Mouse (Mus musculus): ENCODE results near the gene Golt1a.

The Golt1a gene

DNA sequence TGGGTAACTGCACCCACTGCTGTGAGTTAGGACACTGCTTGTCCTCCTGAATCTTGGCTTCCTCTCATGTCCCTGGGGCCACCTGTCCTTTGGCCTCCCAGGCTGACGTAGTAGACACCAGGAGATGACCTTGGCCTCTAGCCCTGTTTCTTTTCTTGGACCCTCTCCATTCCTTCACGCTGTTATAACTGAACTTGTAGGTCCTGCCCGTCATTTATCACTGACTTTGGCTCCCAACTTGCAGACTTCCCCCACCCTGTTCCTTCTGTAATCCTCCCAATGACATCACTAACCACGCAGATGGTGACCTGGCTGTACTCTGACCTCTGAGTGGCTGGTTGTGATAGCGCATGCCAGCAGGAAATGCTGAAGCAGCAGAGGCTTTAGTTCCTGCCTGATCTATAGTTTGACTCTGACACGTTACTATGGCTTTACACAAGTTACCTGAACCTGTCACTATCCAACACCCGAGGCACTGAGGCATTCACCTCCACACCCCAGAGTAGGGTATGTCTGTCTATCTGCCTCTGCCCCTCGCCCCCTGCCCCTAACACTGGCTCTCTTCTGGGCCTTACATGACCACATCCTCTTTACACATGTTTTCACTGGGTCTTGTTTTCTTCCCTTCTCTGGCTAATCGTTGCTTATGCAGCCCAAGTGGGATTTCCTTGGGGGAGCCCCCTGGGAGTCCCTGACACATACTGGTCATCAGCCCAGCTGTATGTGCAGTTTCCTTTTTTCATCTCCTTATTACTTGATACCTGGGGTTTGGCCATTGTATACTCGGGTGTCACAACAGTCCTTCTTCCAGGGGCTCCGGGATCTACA is 38.3 kb downstream of the Golt1a start:
- peak; percentile 38 for DNase-seq (ENCODE audit: low read depth)

DNA sequence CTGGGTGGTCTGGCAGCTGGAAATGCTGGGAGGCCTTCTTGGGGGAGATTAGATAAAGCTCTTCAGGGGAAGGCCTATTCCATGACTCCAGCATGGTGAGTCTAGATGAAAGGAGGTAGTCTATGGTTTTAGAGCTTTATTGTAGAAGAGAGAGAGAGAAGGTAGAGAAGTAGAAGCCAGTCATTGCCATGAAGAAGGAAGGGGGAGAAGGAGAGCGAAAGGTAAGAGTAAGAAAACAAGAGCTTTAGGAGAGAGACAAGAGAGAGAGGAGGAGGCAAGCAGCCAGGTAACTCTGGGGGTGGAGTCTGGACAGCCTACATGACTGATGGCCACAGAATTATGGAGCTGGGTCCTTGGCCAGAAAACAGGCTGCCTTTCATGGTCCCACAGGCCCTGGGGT is 40.6 kb downstream of the Golt1a start, which contains the start of gene Ren1:
Gene Ren1, plus strand, starts transcription at position 301 of the 400 bp plus-strand sequence.
- DNase-seq (ENCODE audit: low read depth): no peak

DNA sequence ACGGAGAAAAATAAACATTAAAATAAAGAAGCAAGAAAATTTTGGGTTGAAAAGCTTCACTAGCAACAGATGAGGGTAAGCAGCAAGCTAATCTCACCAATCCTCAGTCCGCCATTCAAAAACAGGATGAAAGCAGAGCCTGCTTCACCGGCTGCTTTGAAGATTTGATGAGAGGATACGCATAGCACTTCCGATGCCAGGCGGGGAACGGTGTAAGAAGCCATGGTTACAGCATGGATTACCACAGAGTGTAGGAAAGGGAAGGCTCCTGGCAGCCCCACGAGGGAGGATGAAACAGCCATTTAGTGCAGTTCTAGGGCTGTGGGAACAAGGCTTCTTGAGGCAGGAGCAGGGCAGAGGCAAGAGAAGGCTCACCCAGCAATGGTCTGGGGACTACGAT is 42.2 kb downstream of the Golt1a start:
- DNase-seq (ENCODE audit: low read depth): no peak

DNA sequence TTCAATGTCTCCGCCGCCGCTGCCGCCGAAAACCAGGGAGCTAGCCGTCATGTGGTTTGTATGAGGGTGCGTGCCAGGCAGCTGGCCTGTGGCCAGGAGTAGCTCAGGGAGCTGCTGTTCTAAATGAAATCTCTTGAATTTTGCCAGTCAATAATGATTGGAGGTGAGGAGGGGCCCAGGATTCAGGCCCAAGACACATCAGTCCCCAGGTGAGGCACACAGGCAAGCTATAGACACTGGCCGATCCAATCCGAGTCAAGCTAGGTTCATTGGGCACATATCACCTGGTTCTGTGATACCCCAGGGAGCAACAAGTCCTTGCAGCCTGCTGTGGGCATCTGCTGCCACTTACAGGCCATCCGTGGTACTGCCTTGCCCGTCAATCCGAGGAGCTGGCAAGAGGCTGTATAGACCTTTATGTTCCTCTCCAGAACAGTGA is 43.8 kb downstream of the Golt1a start:
- DNase-seq (ENCODE audit: low read depth): peak; percentile 68

DNA sequence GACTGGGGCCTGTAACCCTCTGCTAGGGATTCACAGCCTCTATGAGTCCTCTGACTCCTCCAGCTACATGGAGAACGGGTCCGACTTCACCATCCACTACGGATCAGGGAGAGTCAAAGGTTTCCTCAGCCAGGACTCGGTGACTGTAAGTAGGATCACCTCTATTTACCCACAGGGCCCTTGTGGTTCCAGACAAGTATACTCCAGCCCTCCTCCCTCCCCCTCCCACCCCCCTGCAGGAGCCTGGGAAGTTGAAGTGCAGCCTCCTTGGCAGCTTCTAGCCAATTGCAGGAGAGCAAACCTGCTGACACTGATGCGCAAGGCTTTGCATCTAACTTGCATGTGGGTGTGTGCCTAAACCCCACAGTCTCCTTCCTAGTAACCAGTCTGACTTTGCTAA is 45.9 kb downstream of the Golt1a start:
- DNase-seq (ENCODE audit: low read depth): no peak

DNA sequence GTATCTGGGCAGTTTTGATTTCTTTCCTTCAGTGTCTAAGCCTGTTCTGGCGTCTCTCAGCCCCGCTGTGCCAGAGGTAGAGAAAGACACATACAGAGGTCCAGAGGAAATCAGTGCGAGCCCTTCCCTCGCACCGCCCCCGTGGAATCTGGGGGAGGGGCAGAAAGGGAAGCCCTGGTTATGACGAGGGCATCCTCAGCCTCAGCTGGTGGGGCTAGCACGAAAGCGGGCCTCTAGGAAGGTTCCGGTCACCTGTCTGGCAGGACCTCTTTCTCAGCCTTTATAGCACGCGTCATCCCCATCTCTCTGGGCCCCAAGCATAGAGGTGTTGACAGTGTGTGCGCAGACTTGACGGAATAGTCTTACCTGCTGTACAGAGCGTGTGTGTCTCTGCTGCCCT is 46.3 kb downstream of the Golt1a start:
- DNase-seq (ENCODE audit: low read depth): no peak

DNA sequence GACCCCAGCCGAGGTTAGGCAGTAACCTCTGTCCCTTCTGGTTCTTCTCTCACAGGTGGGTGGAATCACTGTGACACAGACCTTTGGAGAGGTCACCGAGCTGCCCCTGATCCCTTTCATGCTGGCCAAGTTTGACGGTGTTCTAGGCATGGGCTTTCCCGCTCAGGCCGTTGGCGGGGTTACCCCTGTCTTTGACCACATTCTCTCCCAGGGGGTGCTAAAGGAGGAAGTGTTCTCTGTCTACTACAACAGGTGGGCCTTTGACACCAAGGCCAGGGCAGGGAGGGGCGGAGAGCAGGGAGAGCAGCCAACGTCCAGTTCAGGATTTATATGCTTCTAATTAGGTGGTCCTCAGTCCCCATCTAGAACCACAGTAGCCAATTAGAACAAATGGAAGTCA is 46.7 kb downstream of the Golt1a start:
- no peak for DNase-seq (ENCODE audit: low read depth)

DNA sequence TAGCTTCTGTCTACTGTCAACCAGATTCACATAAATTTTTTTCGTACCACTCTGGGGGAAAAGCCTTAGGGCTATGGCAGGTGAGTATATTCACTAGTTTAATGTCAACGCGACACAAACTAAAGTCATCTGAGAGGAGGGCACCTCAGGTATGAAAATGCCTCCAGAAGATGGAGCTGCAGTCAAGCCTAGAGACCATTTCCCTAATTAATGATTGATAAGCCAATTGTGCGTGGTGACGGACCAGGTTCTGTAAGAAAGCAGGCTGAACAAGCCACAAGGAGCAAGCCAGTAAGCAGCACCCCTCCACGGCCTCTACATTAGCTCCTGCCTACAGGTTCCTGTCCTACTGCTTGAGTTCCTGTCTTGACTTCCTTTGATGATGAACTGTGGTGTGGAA is 51.4 kb downstream of the Golt1a start:
- DNase-seq (ENCODE audit: low read depth): no peak

DNA sequence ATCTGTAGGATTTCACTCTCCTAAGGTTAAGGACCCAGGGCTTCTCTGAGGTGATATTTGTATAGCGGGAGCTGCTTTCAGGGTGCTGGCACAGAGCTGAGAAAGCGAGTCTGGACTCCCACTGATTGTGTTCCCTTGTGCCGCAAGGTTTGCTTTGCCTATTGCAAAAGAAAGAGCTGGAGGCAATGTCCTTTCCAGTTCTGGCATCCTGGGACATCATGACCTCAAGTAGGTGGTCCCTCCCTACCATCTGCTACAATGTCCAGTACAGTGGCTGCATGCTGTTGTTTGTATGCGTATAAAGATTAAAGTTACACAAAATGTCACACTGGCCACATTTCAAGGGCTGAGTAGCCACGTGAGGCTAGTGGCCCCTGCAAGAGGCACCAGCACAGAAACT is 52.5 kb downstream of the Golt1a start:
- no peak for DNase-seq (ENCODE audit: low read depth)

DNA sequence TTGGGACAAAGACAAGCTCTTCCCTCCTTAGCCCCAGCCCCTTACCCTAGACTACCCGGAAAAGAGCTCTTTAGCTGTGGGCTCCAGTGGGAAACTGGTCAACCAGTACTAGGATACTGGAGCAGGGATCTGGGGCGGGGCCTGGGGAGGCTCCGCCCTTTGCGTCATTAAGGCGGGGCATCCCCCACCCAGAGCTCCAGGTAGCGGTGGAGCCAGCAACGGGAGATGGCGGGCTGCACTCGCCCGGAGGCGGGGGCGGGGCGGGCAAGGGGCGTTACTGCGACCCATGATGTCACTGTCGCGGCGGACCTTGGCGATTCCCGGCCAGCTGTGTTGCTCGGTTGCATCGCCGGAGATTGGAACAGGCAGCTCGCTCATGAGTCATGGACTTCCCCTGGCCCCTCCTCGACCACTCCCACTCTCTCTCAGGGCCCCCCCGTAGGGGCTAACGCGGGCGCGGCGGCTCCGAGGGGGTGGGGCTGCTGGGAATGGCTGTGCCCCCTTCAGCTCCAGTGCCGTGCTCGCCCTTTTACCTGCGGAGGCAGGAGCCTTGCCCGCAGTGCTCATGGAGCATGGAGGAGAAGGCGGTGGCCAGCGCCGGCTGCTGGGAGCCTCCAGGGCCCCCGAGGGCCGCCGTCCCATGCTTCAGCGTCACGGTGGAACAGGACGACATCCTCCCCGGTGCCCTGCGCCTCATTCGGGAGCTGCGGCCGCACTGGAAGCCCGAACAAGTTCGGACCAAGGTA is 53.8 kb downstream of the Golt1a start, which contains the start of gene Etnk2:
Gene Etnk2, plus strand, starts transcription at position 297 of the 746 bp plus-strand sequence.
- no peak for DNase-seq (ENCODE audit: low read depth)

DNA sequence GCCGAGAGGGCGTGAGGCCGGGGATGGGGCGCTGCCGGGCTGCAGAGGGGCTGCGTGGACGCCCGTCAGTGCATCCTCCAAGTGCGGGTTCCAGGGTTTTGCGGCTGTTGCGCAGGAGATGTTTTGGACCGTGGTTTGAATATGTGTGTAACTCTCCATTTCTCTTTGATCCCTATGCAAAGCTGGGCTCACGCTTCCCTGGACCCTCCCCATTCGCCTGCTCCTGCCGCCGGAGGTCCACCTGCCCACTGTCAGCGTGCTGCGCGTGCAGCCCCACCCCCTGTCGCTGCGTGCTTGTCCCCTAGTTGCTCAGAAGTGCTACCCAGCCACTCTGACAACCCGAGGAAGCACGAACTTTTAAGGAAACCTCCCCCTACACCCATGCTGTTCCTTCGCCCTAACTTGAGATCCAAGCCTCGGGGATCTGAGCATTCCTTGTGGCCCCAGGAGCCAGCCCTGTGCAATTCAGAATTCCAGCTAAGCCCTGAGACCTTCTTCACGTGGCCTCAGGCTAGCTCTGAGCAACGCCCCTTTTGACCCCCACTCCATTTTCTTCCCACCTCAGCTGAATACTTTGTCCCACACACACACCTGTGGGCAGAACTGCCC is 54.5 kb downstream of the Golt1a start:
- no peak for DNase-seq (ENCODE audit: low read depth)

DNA sequence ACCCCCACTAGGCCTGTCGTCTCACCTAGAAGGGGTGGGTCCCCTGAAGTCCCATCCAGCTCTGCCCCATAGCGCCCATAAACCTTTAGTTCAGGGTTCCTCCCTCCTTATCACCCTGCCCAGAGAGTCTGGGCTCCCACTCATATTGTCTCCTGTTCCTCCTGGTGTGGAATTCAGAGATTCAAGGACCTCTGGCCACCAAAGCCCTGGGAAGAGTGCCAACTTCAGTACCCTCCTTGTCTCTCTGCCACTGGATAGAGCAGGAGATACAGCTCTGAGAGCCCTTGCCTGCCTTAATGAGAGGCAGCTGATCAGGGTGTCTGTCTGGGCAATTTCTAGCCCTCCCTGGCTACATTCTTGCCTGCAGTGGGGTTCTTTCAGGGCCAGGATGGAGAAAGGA is 55.3 kb downstream of the Golt1a start:
- DNase-seq (ENCODE audit: low read depth): no peak

DNA sequence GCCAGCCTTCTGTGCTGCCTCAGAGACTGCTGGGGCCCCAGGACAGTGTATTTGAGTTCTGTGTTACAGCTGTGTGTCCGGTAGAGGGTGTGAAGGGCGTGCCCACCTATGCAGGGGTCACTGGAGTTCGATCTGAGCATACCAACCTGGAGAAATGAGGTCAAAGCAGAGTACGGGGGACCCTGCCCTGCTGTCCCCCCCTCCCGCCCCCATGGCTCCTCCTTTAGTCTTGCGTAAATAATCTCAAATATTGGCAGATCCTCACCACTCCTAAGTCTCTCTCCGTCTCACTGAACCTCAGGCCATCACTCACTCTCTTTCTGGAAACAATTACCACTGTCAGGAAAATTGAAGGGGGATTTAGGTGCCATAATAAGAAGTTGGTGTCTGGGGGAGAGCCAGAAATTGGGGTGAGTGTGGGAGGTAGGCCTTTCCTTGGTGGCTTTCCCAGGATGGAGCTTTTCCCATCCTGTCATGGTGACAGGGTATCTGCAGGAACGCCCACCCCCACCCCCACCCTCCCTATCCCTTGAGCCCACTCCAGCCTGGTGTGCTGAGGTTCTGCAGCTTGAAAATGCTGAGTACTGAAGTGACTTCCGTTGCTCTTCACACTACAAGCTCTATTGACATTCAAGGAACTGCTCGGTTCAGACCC is 57.5 kb downstream of the Golt1a start:
- no peak for DNase-seq (ENCODE audit: low read depth)

DNA sequence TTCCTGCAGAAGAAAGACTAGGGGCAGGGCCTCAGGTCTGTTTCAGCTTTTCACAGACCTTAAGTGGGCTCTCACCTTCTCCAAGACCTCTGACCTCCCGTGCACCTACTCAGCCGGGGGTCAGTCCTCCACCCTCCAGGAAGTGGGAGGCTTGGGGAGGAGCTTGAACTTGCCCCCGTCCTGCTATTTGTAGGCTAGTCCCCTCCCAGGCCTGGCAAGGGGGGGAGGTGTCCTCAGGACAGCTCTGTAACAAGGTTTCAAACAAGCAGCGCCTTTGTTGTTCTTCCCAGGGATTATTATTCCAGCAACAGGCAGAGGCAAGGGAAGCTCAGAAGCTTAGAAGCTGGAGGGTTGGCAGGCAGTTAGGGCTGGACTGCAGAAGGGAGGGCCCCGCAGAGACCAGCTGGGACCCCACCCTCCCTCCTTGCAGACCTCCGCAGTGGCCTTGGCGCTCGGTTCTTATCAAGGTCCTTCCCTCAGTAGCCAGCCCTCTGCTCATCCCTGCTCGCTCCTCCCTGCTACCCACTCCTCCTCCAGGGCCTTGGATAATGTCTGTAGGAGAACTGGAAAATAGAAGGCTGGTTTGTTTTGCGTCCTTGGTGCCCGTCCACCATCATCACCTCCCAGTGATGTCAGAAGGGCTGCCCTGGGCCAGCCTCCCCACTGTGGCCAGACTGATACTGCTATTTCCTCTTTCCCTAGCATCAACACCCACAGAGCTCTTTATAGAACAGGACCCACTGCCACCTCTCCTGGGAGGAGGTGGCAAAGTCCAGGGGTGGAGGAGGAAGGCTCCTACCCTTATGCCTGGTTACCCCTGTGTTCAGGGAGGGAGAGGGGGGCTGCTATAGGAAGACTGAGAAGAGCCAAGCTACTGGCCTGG is 58.2 kb downstream of the Golt1a start:
- DNase-seq (ENCODE audit: low read depth): no peak

DNA sequence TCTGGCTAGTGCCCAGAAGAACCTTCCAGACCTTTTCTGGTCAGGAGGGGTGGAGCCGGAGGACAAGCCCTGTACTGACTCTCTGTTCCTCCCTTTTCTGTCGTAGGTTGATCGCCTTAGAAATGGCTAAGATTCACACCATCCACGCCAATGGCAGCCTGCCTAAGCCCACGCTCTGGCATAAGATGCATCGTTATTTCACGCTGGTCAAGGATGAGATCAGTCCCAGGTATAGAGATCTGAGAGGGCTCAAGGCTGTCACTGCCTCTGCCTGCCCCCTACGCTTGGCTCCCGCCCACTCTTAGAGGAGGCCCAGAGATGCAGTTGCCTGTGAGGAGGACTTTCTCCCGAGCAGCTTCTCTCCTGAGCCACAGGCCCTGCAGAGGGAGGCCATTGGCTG is 59.0 kb downstream of the Golt1a start:
- no peak for DNase-seq (ENCODE audit: low read depth)

DNA sequence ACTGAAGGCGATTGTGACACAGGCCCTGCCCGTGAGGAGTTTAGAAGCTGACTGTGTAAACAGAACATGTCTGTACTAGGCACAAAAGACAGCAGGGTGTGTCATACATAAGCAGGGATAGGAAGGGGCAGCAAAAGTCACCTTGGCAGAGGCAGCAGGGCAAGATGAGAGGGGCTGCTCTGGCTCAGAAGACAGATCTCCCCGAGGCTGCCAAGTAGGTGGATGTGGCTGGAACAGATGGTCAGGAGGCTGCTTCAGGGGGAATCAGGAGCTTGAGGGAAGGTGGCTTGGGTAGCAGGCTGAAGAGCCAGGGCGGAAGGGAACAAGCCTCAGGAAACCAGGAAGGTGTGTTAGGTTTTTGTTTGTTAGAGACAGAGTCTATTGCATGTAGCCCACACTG is 60.8 kb downstream of the Golt1a start:
- no peak for DNase-seq (ENCODE audit: low read depth)

DNA sequence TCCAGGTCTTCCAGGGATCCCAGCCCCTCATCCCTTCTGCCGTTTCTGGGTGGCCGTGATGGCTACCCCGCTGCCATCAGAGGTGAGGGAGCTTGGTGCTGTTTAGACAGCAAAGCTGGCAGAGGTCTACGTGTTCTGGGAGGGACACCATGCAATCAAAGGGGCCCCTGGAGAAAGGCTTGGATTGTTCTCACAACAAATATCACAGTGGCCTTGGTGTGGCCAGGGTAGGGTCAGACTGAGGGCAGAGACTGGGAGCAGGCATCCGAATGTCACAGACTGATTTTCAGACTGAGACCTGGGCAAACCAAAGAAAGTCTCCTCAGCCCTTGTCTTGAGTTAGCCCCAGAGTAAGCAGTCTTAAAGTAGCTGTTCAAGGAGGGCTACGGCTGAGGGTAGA is 61.8 kb downstream of the Golt1a start:
- no peak for DNase-seq (ENCODE audit: low read depth)

DNA sequence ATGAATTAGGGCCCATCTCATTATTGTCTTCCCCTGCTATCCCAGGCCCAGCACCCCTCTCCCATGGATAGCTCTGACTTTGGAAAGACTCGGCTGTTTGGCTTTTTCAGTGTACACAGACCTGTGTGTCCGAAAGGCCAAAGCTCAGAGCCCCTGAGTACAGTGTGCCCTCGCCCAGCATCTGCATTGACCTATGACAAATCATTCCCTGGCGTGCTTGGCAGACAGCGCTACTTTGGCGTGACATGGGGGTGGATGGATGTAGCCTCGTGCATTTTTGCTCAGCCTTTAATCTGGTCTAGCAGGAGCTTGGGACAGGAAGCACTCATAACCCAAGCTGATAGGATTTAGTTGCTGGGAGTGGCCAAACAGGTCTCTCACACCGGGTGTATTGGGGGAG is 62.5 kb downstream of the Golt1a start:
- no peak for DNase-seq (ENCODE audit: low read depth)
